Mouse (Mus musculus): Measurements from ENCODE around the gene Gm13696.

- TF ChIP-seq CTCF (IDR thresholded peaks at IDR 0.05; ENCODE audit: low read depth) (no peak), EP300 (optimal IDR thresholded peaks at IDR 0.05) (no peak)
Observed at GRCm38 (mm10) chr2:84021930-84022329, 49.0 kb downstream of the Gm13696 start.
